Mouse (Mus musculus) frontal cortex, adult (tissue): ENCODE results near the gene E4f1.

Experiments used
- ATAC-seq: cut with Nextera tagmentation; 2 replicates; pipeline ENCODE4 v1.9.2; 2017; ENCODE audit warnings: mild to moderate bottlenecking, moderate library complexity, mixed read lengths; ENCODE audit not compliant: low TSS enrichment

E4f1 gene

DNA sequence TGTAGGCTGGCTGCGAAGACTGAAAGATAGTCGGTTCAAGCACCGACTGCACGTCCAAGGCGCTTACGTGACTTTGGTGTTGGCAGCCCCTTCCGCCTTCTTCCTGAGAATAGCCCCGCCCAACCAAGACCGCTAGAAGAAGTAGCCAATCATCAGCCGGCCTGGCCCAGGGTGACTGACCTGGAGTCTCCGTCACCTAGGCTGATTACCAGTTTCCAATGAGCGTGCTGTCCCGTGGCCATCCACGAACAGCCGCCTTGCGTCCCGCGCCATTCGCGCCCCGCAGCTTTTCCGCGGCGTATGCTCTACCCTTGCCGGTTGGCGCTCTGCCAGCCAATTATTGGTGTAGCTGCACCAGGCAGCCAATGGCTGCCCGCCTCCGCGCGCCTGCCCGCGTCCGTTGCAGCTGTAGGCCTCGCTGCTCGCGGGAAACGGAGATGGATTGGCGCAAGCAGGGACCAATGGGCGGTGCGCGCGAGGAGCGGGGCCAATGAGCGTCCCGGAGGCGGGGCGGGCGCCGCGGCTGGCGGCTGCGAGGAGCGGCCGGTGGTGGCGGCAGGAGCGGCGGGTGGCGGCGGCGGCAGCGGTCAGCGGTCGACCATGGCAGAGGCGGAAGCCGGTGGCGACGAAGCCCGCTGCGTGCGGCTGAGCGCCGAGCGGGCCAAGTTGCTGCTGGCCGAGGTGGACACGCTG, at the start of gene E4f1, which contains the start of gene Pgp:
Gene E4f1, minus strand, starts transcription at position 404 of the 693 bp plus-strand sequence.
Gene Pgp, plus strand, starts transcription at position 483 of the 693 bp plus-strand sequence.
- peak; percentile 90 for ATAC-seq

DNA sequence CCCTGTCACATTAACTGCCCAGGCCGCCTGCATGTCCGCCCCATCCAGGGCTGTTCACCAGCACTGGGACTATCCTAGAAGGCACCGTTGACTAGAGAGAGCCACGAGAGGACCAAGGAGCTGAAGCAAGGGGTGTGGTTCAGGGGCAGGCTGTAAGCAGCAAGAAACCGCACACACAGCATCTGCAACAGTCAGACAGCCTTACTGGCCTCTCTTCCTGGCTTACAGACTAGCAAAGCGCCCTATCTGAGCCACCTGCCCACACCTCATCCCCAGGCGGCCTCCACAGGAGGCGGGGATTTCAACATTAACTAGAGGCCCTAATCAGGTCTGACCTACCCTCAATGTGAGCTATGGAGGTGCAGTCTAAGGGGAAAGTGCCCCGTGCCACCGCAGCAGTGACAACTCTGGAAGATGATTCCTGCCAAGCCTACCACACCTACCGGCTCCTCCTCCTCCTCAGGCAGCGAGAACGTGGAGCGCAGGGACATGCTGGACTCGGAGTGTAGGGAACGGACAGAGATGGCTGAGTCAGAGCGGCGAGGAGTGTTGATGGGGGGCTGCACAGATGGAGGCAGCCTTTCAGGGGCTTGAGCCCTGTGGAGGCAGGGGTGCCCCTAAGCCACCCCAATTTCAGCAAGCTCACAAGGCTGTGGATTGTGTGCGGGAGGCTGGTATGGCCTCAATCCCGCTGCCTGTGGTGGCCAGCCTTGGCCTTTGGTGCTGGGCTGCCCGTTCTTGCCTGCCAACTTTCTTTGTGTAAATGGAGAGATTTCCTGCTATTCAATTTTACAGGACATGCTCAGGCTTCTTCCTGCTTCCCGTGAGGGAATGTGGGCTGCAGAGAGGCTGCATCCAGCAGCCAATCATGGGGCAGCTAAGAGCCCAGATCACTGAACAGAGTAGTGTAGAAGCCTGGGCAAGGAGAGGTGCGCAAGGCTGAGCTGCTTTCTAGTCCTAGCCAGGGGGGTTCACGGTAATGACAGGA, 44.5 kb upstream of the E4f1 start:
- ATAC-seq, result peak; percentile 35; the same call in 1 of the 2 replicates

DNA sequence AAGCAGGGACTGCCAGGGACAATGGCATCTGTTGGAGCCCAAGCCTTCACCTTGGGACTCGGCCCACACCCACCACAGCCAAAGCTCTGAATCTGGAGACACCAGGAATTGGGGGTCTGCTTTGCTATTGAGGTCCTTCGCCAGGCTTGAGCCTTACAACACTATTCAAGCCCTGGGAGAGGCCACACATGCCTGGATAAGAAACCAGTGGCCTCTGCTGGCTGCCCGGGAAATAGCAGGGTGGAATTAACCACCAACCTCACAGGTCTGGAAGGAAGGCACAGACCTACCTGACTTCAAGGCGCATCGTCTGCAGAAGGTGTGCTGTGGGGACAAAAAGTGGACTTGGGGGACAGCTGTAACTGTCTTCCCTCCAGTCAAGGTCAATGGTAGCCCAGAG, 43.5 kb upstream of the E4f1 start:
- ATAC-seq, result peak; percentile 73

DNA sequence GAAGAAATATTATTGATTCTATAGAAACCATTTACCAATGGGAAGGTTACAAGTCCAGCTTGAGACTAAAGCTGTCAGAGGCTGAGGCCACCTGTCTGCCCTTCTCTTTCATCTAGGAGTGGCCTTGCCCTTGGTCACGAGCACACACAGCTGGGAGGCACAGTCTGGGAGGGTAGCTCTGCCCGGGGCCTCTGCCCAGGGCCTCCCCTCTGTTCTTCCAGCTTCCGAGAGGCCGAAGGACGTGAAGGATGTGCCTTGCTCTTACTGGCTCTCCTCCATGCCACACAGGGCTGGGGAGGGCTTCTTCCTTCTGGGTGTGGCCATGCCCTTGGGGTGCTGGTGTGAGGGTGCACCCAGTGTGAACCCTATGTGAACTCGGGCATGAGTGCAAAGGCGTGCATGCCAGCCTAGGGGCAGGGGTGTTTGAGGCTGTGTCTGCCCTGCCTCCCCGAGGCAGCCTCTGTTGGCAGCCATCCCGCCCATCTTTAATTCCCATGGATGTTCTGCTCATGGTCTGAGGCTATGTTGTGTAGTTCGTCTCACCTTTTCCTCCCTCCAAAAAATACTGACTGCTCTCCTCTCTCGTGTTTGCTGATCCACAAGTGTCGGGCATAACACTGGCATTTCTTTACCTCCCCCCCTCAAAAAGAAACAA, 37.8 kb upstream of the E4f1 start:
- ATAC-seq, result no peak

DNA sequence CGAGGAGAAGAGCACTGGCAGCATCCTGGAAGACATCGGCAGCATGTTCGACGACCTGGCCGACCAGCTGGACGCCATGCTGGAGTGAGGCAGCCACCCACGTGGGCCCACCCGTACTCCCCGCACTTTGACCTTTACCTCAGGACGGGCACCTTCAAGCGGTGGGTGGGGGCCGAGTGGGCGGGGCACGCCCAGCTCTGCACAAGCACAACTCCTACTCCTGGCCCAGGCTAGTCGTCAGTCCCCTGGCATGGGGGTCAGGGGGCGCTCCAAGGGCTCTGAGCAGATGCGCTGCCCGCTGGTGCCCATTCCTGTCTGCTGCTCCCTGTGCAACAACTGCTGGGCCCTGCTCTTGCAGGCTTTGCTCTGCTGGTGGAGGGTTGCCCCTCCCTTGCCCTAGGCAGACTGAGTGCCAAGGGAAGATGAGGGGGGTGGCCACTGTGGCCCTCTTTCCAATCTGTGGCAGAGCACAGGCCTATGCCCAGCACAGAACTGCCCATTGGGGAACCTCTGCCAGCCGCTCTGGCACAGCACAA, 37.1 kb upstream of the E4f1 start:
- ATAC-seq, result no peak

DNA sequence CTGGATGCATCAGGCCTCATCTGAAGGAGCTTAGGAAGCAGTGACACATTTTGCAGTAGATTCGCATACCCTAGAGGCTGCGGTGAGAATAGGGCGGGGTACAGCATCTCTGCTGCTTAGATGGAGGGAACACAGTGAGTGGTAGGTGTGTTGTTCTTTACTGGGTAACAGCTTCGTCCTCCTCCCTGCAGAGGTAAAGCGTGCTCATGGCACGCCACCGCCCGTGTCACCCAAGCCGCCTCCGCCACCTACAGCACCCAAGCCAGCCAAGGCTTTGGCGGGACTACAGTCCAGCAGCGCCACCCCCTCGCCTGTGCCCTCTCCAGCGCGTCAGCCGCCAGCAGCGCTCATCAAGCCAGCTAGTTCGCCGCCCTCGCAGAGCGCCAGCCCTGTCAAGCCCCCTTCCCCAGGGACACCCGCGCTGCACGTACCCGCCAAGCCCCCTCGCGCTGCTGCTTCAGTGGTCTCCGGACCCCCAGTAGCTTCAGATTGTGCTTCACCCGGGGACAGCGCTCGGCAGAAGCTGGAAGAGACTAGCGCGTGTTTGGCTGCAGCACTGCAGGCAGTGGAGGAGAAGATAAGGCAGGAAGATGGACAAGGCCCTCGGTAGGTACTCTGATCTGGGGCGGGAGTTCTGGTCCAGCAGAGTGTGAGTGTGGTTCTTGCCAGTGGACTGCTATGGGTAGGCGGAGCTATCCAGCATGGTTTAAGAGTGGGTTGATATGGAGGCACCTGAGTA, 36.4 kb upstream of the E4f1 start:
- peak; percentile 73 for ATAC-seq

DNA sequence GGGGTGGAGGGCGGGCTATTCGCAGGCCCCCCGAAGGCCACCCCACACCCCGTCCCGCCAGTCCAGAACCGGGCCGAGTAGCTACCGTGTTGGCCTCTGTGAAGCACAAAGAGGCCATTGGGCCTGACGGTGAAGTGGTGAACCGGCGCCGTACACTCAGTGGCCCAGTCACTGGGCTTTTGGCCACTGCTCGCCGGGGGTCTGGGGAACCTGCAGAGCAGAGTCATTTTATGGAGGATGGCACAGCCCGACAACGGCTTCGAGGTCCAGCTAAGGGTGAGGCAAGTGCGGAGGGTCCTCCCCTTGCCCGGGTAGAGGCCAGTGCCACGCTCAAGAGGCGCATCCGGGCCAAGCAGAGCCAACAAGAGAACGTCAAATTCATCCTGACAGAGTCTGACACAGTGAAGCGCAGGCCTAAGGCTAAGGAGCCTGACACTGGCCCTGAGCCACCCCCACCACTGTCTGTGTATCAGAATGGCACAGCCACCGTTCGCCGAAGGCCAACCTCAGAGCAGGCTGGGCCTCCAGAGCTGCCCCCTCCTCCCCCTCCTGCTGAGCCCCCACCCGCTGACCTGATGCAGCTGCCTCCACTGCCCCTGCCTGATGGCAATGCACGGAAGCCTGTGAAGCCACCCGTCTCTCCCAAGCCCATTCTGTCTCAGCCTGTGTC, 35.3 kb upstream of the E4f1 start:
- no peak for ATAC-seq

DNA sequence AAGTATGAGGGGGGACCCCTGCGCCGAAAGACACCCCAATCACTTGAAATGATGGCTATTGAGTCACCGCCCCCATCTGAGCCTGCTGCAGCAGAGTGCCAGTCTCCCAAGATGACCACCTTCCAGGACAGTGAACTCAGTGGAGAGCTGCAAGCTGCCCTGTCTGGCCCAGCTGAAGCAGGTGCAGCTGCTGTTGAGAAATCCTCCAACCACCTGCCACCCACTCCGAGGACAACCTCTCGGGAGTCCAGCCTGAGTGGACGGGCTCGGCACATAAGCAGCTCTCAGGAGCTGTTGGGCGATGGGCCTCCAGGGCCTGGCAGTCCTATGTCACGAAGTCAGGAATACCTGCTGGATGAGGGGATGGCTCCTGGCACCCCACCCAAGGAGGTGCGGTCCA, 34.0 kb upstream of the E4f1 start:
- no peak for ATAC-seq

DNA sequence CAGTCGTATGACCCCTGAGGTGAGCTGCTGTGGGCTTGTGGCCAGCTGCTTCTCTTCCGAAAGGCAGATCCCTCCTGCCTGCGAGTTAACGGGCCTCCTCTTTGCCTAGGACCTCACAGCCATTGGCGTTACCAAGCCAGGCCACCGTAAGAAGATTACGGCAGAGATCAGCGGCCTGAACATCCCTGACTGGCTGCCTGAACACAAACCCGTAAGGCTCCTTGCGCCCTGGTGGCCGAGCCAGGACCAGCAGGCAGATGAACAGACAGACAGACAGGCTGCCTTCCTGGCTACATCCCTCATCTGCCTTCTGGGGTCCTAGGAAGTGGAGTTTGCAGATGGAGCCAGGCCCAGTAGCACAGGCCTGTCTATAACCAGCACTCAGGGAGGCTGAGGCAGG, 32.1 kb upstream of the E4f1 start:
- ATAC-seq, result no peak

DNA sequence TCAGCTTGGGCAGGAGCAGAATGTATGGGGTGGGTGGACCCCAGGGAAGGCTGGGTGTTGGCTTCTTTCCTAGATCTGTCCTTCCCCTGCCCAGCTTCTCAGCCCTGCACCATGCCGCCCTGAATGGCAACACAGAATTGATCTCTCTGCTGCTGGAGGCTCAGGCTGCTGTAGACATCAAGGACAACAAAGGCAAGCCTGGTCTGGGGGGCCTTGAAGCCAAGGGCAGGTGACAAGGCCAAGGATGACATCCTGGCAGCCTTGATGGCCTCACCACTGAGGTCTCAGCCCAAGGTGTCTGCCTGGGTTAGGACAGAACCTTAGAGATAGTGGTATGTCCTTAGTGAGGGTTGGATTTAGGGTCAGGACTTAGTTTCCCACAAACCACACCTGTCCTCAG, 25.9 kb upstream of the E4f1 start:
- no peak for ATAC-seq

DNA sequence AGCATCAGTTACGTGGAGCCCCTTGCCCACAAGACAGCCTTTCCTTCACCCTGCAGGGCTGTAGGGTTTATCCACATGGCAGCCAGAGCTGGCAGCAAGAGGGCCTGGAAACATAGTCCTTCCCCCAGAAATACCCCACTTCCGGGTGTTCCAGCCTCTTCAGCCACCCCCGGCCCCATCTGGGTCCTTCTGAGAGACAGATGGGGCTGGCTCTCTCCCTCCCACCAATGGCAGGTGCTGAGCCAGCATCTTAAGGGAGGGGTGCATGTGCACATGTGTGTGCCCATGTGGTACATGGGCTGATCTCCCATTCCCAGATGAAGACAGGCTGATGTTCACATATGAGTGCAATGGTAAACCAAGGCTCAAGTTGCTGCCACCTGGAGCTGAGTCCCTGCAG, 25.3 kb upstream of the E4f1 start:
- peak; percentile 59; the same call in 1 of the 2 replicates for ATAC-seq

DNA sequence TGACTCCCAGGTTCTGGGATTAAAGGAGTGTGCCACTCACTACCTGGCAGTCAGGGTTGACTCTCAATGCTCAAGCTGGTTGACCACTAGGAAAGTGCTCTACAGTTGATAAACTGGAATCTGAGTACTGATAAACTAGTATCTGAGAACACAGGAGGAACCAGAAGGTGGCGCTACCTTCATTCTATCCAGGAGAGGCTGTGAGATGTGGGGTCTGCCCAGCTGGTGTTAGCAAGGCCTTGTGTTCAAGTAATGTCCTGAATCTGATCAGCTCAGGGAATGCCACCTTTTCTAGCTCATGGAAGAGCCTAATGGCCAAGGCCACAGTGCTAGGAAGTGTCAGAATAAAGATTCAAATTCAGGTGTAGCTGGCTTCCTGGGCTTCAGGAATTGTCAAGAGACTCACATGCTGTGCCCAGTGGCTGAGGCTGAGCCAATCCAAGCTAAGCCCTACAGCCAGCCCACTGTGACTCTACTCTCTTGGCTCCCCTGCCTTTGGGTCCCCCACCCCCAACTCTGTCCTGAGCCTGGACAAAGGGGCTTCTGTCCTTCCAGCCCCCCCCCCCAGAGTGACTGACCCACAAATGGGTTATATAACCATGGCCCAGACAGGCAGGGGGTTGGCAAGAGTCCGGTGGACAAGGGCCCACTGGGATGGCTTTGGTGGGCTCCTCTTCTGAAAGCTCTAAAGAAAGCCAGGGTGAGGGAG, 24.7 kb upstream of the E4f1 start:
- ATAC-seq, result peak; percentile 60; the same call in 1 of the 2 replicates

DNA sequence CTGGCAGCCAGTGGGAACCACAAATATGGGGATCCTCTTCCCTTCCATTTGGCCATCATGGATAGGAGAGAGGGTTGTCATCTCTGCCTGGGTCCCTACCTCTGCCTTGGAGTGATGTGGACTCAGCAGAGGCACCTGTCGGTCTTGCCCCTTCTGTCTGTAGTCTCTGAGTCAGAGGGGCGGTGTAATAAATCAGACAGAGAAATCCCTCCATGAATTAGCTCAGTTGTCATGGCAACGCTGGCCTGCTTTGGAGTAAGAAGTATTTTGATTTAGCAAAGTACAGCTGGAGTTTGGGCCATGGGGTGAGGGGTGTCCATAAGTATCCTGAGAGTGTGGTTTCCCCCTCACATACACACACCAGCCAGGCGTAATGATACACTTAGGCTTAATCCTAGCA, 20.3 kb upstream of the E4f1 start:
- ATAC-seq, result no peak

DNA sequence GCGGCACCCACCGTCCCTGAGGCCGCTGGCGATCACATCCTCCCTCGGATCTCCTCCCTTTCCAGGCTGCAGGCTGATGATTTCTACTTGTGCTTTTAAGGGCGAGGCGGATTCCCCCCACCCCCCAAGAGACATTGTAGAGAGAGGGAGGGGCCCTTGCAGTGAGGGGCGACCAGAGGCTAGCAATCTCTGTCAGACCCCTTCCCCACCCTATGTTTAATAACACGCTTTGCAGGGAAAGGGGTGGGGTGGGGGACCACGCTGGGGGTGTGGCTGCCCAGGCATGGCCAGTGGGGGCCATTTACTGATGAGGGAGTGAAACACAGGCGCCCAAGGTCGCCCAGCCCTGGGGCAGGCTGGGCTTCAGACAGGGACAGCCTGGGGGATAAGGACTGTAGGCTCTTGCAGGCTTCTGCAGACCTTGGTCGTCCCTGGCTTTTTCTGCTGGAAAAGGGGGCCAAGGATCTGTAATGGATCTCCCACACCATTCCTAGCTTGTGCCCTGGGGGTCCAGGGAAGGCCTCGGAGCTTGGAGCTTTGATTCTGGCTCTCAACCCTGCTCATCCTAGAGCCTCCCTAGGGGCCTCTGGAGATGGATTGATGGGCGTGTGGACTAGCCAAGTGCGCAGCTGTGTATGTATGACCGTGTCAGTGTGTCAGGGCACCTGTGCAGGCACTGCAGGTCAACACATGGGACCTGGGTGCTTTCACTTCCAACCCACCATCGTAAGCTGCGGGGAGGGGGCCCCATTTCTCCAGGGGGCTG, 19.3 kb upstream of the E4f1 start:
- no peak for ATAC-seq

DNA sequence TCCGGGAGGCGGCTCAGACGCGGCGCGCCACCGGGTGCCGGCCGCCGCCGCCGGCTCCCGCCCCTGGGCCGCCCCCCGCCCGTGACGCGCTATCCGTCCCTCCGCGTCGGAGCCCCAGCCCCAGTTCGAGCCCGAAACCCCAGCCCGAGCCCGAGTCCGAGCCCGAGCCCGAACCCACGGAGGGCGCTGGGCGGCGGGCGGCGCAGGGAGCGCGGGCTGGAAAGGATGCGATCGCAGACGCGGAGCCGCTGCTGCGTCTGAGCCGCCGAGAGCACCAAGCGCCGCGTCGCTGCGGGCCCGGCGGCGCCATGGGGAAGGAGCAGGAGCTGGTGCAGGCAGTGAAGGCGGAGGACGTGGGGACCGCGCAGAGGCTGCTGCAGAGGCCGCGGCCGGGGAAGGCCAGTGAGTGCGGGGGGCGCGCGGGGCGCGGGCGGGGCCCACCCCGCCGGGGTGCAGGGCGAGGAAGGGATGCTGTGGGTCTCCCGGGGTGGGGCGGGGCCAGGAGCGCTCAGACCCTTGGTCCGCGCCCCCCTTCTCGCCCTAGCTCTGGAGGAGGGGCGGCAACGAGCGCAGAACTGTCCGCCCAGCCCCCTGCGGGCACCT, 18.6 kb upstream of the E4f1 start:
- peak; percentile 45; the same call in 1 of the 2 replicates for ATAC-seq

DNA sequence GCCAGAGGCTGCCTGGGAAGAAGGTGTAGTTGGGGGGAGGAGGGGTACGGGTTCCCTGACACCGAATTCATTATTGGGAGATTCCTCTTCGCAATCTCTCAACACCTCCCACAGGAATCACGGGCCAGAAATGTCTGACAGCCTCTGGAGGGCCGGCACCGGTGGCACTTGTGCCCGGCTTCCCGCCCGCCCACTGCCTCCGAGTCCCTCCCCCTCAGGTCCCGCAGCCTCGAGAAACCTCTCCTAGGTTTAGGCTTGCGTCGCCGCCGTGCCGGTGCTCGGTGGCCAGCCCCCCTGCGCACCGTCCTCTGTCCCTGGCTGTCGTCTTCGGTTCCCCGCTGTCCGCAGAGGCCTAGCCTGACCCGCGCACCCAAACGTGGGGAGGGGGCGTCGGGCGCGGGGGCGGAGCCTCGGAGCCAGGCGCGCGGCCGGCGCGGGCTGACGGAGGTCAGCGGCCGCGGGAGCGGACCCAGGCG, 18.1 kb upstream of the E4f1 start, which contains the start of gene Caskin1:
Gene Caskin1, plus strand, starts transcription at position 416 of the 476 bp plus-strand sequence.
- peak; percentile 45; the same call in 1 of the 2 replicates for ATAC-seq

DNA sequence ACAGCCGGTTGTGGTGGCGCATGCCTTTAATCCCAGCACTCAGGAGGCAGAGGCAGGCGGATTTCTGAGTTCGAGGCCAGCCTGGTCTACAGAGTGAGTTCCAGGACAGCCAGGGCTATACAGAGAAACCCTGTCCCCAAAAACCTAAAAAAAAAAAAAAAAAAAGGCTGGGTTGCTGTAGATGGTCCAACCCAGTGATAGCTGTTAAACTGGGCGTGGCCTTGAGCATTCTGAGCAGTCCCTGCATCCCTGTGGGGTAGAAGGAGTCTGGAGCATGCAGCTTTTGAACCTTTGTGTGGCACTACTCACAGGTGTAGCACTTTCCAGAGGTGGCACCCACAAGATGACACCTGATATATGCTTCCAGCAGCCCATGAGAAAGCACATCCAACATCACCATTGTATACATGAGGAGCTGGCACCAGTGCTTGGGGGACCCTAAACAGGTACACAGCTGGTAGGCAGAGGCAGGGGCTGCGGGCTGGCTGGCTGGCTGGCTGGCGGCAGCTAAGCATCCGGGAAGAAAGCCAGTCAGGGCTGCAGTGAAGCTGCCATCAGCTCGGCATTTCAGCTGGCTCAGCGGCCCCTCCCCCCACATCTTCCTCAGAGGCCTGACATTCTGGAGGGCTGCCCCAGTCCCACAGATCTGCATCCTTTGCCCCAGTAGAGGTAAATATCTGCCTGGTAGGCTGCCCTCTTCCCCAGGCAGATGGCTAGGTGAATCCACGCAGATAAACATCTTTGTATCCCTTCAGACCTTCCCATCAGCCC, 15.2 kb upstream of the E4f1 start:
- ATAC-seq, result no peak

DNA sequence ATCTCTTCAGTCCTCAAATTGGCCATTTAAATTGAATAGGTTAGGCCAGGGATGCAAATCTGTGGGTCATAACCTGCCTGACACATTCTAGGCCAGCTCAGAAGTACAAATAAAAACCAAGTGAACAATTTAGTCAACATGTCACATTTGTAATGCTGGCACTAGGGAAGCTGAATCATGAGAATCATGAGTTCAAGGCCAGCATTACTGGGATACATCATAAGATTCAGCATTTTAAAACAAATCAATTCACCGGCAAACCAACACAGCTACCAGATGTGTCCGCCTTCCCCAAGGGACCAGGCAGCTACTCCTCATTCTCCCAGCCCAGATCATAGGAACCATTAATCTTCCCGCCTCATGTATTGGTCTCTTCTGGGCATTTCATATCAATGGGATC, 13.4 kb upstream of the E4f1 start:
- ATAC-seq, result no peak
